Mouse (Mus musculus) thymus, postnatal 0 days (tissue): ENCODE measurements around the gene Gdf11. TPM values are rescaled to one million over a fixed set of nuclear protein-coding genes. Genes with fewer than 3 reads are reported as not detected.

Source experiments
- polyA plus RNA-seq: library from polyadenylated mRNA; unstranded; fragments of >200 nt; fragmentation: Nextera tagmentation; extraction: Ambion mirVana; gene quantifications from 2 replicates; pipeline ENCODE4 v1.2.1, GENCODE M21; 2015

The Gdf11 gene
- polyA plus RNA-seq, 1 experiment from 2014 or later, result 3.0 TPM

Other genes with a start within 250 kb of the Gdf11 start
- 0.98 and 1.1 TPM in 2 replicates for gene Ikzf4, start 245.7 kb downstream of the Gdf11 start, polyA plus RNA-seq
- 13.4 and 16.9 TPM in 2 replicates for gene Suox, start 217.6 kb downstream of the Gdf11 start, polyA plus RNA-seq
- 45.3 and 46.5 TPM in 2 replicates for gene Rab5b, start 195.5 kb downstream of the Gdf11 start, polyA plus RNA-seq
- 1.1 and 1.3 TPM in 2 replicates for gene Pmel, start 187.5 kb downstream of the Gdf11 start, polyA plus RNA-seq
- 115 and 117 TPM in 2 replicates for gene Cdk2, start 186.7 kb downstream of the Gdf11 start, polyA plus RNA-seq
- gene Dgka, start 146.9 kb downstream of the Gdf11 start, polyA plus RNA-seq, result 135 and 136 TPM in 2 replicates
- gene Pym1, start 143.8 kb downstream of the Gdf11 start, polyA plus RNA-seq, result 74.7 and 79.2 TPM in 2 replicates
- gene Mmp19, start 100.8 kb downstream of the Gdf11 start, polyA plus RNA-seq, result 0.48 and 0.67 TPM in 2 replicates
- gene Dnajc14, start 87.7 kb downstream of the Gdf11 start, polyA plus RNA-seq, result 32.5 and 32.8 TPM in 2 replicates
- gene Tmem198b, start 87.3 kb downstream of the Gdf11 start, polyA plus RNA-seq, result 6.0 and 6.6 TPM in 2 replicates
- 186 and 199 TPM in 2 replicates for gene Sarnp, start 74.4 kb downstream of the Gdf11 start, polyA plus RNA-seq
- gene Ormdl2, start 70.1 kb downstream of the Gdf11 start, polyA plus RNA-seq, result 102 and 113 TPM in 2 replicates
- 172 and 183 TPM in 2 replicates for gene Cd63, start 9.3 kb upstream of the Gdf11 start, polyA plus RNA-seq
- gene Rdh5, start 31.2 kb upstream of the Gdf11 start, polyA plus RNA-seq, result 6.3 and 7.1 TPM in 2 replicates
- 251 and 253 TPM in 2 replicates for gene Bloc1s1, start 32.3 kb upstream of the Gdf11 start, polyA plus RNA-seq
- gene Itga7, start 42.1 kb upstream of the Gdf11 start, polyA plus RNA-seq, result 2.4 and 2.5 TPM in 2 replicates
- gene Mettl7b, start 69.3 kb upstream of the Gdf11 start, polyA plus RNA-seq, result 3.4 and 5.5 TPM in 2 replicates
- gene Olfr9, start 97.7 kb upstream of the Gdf11 start, polyA plus RNA-seq, result not detected in 2 replicates
- gene Olfr763, start 119.1 kb upstream of the Gdf11 start, polyA plus RNA-seq, result not detected in 2 replicates
- not detected in 2 replicates for gene Olfr764-ps1, start 148.2 kb upstream of the Gdf11 start, polyA plus RNA-seq
- not detected in 2 replicates for gene Olfr765, start 158.3 kb upstream of the Gdf11 start, polyA plus RNA-seq
- gene Olfr766-ps1, start 177.3 kb upstream of the Gdf11 start, polyA plus RNA-seq, result not detected in 2 replicates
- gene Olfr767, start 191.2 kb upstream of the Gdf11 start, polyA plus RNA-seq, result not detected in 2 replicates
- gene Olfr768, start 207.7 kb upstream of the Gdf11 start, polyA plus RNA-seq, result not detected in 2 replicates
- gene Olfr769, start 226.1 kb upstream of the Gdf11 start, polyA plus RNA-seq, result not detected in 2 replicates
- not detected in 2 replicates for gene Olfr770, start 247.3 kb upstream of the Gdf11 start, polyA plus RNA-seq